Mouse (Mus musculus): ENCODE results near the gene Efcab2. TPM values are rescaled to one million over a fixed set of nuclear protein-coding genes. Genes with fewer than 3 reads are reported as not detected.

The Efcab2 gene
- polyA plus RNA-seq, 1 experiment from 2014 or later, result 6.0 TPM

- Histone ChIP-seq H3K9ac (ENCODE audit: low read depth, low read length) (no peak overlapping the region), H3K36me3 (ENCODE audit: control insufficient read depth, insufficient read depth, low read length) (no peaks in the 10 kb centered on the region), H3K4me1 (ENCODE audit: control insufficient read depth, insufficient read depth, low read length) (0 out of 2 replicates have a peak, but pooled peaks cover 2% of the 10 kb centered on the region), H3K9me3 (ENCODE audit: control insufficient read depth, low read length) (no peaks in the 10 kb centered on the region), H3K27ac (ENCODE audit: low read depth, low read length) (no peak overlapping the region), H3K4me3 (ENCODE audit: low read length) (no peak overlapping the region), H3K4me2 (replicated peaks; ENCODE audit: low read depth, low read length) (no peak overlapping the region), H3K27me3 (ENCODE audit: control insufficient read depth, insufficient read depth, low read length) (no peaks in the 10 kb centered on the region)
- no peak for ATAC-seq (ENCODE audit: low FRiP score, low TSS enrichment)
- 82% methylated on average over 5 of the region's 5 CpGs for WGBS
Measured at GRCm38 (mm10) chr1:178485138-178485867, 79.4 kb downstream of the Efcab2 start.

GRCm38 (mm10) chr1:178485868-178486220 lies 80.0 kb downstream of the Efcab2 start:
- 55% methylated on average over 5 of the region's 5 CpGs for WGBS
- no peak for ATAC-seq (ENCODE audit: low FRiP score, low TSS enrichment)
- no peak overlapping the region for H3K9ac ChIP-seq (ENCODE audit: low read depth, low read length)
- no peaks in the 10 kb centered on the region for H3K9me3 ChIP-seq (ENCODE audit: control insufficient read depth, low read length)
- no peak overlapping the region for H3K4me3 ChIP-seq (ENCODE audit: low read length)
- no peak overlapping the region for H3K27ac ChIP-seq (ENCODE audit: low read depth, low read length)
- H3K4me2 ChIP-seq (replicated peaks; ENCODE audit: low read depth, low read length), result no peak overlapping the region
- H3K36me3 ChIP-seq (ENCODE audit: control insufficient read depth, insufficient read depth, low read length), result no peaks in the 10 kb centered on the region
- 0 out of 2 replicates have a peak, but pooled peaks cover 2% of the 10 kb centered on the region for H3K4me1 ChIP-seq (ENCODE audit: control insufficient read depth, insufficient read depth, low read length)
- H3K27me3 ChIP-seq (ENCODE audit: control insufficient read depth, insufficient read depth, low read length), result no peaks in the 10 kb centered on the region

- WGBS, result 62% methylated on average over 5 of the region's 5 CpGs
- no peak overlapping the region for H3K4me2 ChIP-seq (replicated peaks; ENCODE audit: low read depth, low read length)
- ATAC-seq (ENCODE audit: low FRiP score, low TSS enrichment), result no peak
- H3K27me3 ChIP-seq (ENCODE audit: control insufficient read depth, insufficient read depth, low read length), result no peaks in the 10 kb centered on the region
- H3K27ac ChIP-seq (ENCODE audit: low read depth, low read length), result no peak overlapping the region
- H3K9me3 ChIP-seq (ENCODE audit: control insufficient read depth, low read length), result no peaks in the 10 kb centered on the region
- H3K4me3 ChIP-seq (ENCODE audit: low read length), result no peak overlapping the region
- H3K9ac ChIP-seq (ENCODE audit: low read depth, low read length), result no peak overlapping the region
- H3K4me1 ChIP-seq (ENCODE audit: control insufficient read depth, insufficient read depth, low read length), result 0 out of 2 replicates have a peak, but pooled peaks cover 2% of the 10 kb centered on the region
- H3K36me3 ChIP-seq (ENCODE audit: control insufficient read depth, insufficient read depth, low read length), result no peaks in the 10 kb centered on the region
Measured at GRCm38 (mm10) chr1:178486828-178487227, 80.9 kb downstream of the Efcab2 start.

- no peak for ATAC-seq (ENCODE audit: low FRiP score, low TSS enrichment)
- H3K4me2 ChIP-seq (replicated peaks; ENCODE audit: low read depth, low read length), result no peak overlapping the region
- H3K27me3 ChIP-seq (ENCODE audit: control insufficient read depth, insufficient read depth, low read length), result no peaks in the 10 kb centered on the region
- H3K4me3 ChIP-seq (ENCODE audit: low read length), result no peak overlapping the region
- no peaks in the 10 kb centered on the region for H3K9me3 ChIP-seq (ENCODE audit: control insufficient read depth, low read length)
- H3K36me3 ChIP-seq (ENCODE audit: control insufficient read depth, insufficient read depth, low read length), result no peaks in the 10 kb centered on the region
- no peak overlapping the region for H3K9ac ChIP-seq (ENCODE audit: low read depth, low read length)
- H3K4me1 ChIP-seq (ENCODE audit: control insufficient read depth, insufficient read depth, low read length), result 0 out of 2 replicates have a peak, but pooled peaks cover 2% of the 10 kb centered on the region
- 15% methylated on average over 3 of the region's 3 CpGs for WGBS
- H3K27ac ChIP-seq (ENCODE audit: low read depth, low read length), result no peak overlapping the region
Measured at GRCm38 (mm10) chr1:178489127-178489526, 83.2 kb downstream of the Efcab2 start.

GRCm38 (mm10) chr1:178491733-178492132 lies 85.8 kb downstream of the Efcab2 start:
- 88% methylated on average over 5 of the region's 5 CpGs for WGBS
- Histone ChIP-seq H3K27me3 (ENCODE audit: control insufficient read depth, insufficient read depth, low read length) (no peaks in the 10 kb centered on the region), H3K9me3 (ENCODE audit: control insufficient read depth, low read length) (no peaks in the 10 kb centered on the region), H3K27ac (ENCODE audit: low read depth, low read length) (no peak overlapping the region), H3K36me3 (ENCODE audit: control insufficient read depth, insufficient read depth, low read length) (no peaks in the 10 kb centered on the region), H3K9ac (ENCODE audit: low read depth, low read length) (no peak overlapping the region), H3K4me1 (ENCODE audit: control insufficient read depth, insufficient read depth, low read length) (0 out of 2 replicates have a peak, but pooled peaks cover 2% of the 10 kb centered on the region), H3K4me3 (ENCODE audit: low read length) (no peak overlapping the region), H3K4me2 (replicated peaks; ENCODE audit: low read depth, low read length) (no peak overlapping the region)
- ATAC-seq (ENCODE audit: low FRiP score, low TSS enrichment), result no peak

GRCm38 (mm10) chr1:178492493-178492892 lies 86.6 kb downstream of the Efcab2 start:
- Histone ChIP-seq H3K27me3 (ENCODE audit: control insufficient read depth, insufficient read depth, low read length) (no peaks in the 10 kb centered on the region), H3K4me2 (replicated peaks; ENCODE audit: low read depth, low read length) (no peak overlapping the region), H3K4me1 (ENCODE audit: control insufficient read depth, insufficient read depth, low read length) (0 out of 2 replicates have a peak, but pooled peaks cover 2% of the 10 kb centered on the region), H3K27ac (ENCODE audit: low read depth, low read length) (no peak overlapping the region), H3K9ac (ENCODE audit: low read depth, low read length) (no peak overlapping the region), H3K36me3 (ENCODE audit: control insufficient read depth, insufficient read depth, low read length) (no peaks in the 10 kb centered on the region), H3K4me3 (ENCODE audit: low read length) (no peak overlapping the region), H3K9me3 (ENCODE audit: control insufficient read depth, low read length) (no peaks in the 10 kb centered on the region)
- WGBS, result 76% methylated on average over 2 of the region's 2 CpGs
- no peak for ATAC-seq (ENCODE audit: low FRiP score, low TSS enrichment)

- WGBS, result 85% methylated on average over 2 of the region's 2 CpGs
- no peak overlapping the region for H3K4me2 ChIP-seq (replicated peaks; ENCODE audit: low read depth, low read length)
Measured at GRCm38 (mm10) chr1:178496186-178496585, 90.3 kb downstream of the Efcab2 start.

GRCm38 (mm10) chr1:178496841-178497240 lies 91.0 kb downstream of the Efcab2 start:
- Histone ChIP-seq H3K4me3 (ENCODE audit: low read length) (no peak overlapping the region), H3K9ac (ENCODE audit: low read depth, low read length) (no peak overlapping the region), H3K9me3 (ENCODE audit: control insufficient read depth, low read length) (no peaks in the 10 kb centered on the region), H3K4me2 (replicated peaks; ENCODE audit: low read depth, low read length) (no peak overlapping the region), H3K4me1 (ENCODE audit: control insufficient read depth, insufficient read depth, low read length) (no peaks in the 10 kb centered on the region), H3K27me3 (ENCODE audit: control insufficient read depth, insufficient read depth, low read length) (no peaks in the 10 kb centered on the region), H3K36me3 (ENCODE audit: control insufficient read depth, insufficient read depth, low read length) (no peaks in the 10 kb centered on the region), H3K27ac (ENCODE audit: low read depth, low read length) (no peak overlapping the region)
- no peak for ATAC-seq (ENCODE audit: low FRiP score, low TSS enrichment)
- WGBS, result 68% methylated on average over 1 of the region's 1 CpGs

More at GRCm38 (mm10) chr1:178496186-178496585, 90.3 kb downstream of the Efcab2 start:
- H3K4me1 ChIP-seq (ENCODE audit: control insufficient read depth, insufficient read depth, low read length), result no peaks in the 10 kb centered on the region
- no peak overlapping the region for H3K9ac ChIP-seq (ENCODE audit: low read depth, low read length)
- H3K36me3 ChIP-seq (ENCODE audit: control insufficient read depth, insufficient read depth, low read length), result no peaks in the 10 kb centered on the region
- H3K9me3 ChIP-seq (ENCODE audit: control insufficient read depth, low read length), result no peaks in the 10 kb centered on the region
- no peak overlapping the region for H3K27ac ChIP-seq (ENCODE audit: low read depth, low read length)
- no peak overlapping the region for H3K4me3 ChIP-seq (ENCODE audit: low read length)
- no peak for ATAC-seq (ENCODE audit: low FRiP score, low TSS enrichment)
- no peaks in the 10 kb centered on the region for H3K27me3 ChIP-seq (ENCODE audit: control insufficient read depth, insufficient read depth, low read length)

- H3K36me3 ChIP-seq (ENCODE audit: control insufficient read depth, insufficient read depth, low read length), result no peaks in the 10 kb centered on the region
- 89% methylated on average over 8 of the region's 8 CpGs for WGBS
- no peak for ATAC-seq (ENCODE audit: low FRiP score, low TSS enrichment)
Measured at GRCm38 (mm10) chr1:178506938-178507337, 101.1 kb downstream of the Efcab2 start.

More at GRCm38 (mm10) chr1:178506938-178507337, 101.1 kb downstream of the Efcab2 start:
- no peaks in the 10 kb centered on the region for H3K4me1 ChIP-seq (ENCODE audit: control insufficient read depth, insufficient read depth, low read length)
- no peaks in the 10 kb centered on the region for H3K9me3 ChIP-seq (ENCODE audit: control insufficient read depth, low read length)
- no peak overlapping the region for H3K9ac ChIP-seq (ENCODE audit: low read depth, low read length)
- no peaks in the 10 kb centered on the region for H3K27me3 ChIP-seq (ENCODE audit: control insufficient read depth, insufficient read depth, low read length)
- no peak overlapping the region for H3K4me3 ChIP-seq (ENCODE audit: low read length)
- H3K27ac ChIP-seq (ENCODE audit: low read depth, low read length), result no peak overlapping the region
- no peak overlapping the region for H3K4me2 ChIP-seq (replicated peaks; ENCODE audit: low read depth, low read length)

All from kidney, embryonic 14.5 days (tissue).